Mouse (Mus musculus): ENCODE measurements around the gene Lsm7. TPM values are rescaled to one million over a fixed set of nuclear protein-coding genes. Genes with fewer than 3 reads are reported as not detected.

Gene Lsm7
- total and polyA plus RNA-seq, 3 experiments: 198 to 411 (median 374) TPM

- H3K9ac ChIP-seq (ENCODE audit: insufficient read depth, low read depth): peak overlapping the region; percentile 45
- H3K27ac ChIP-seq (ENCODE audit: insufficient read depth, low read depth): no peak overlapping the region
- in situ Hi-C loops (cut with MboI; ENCODE audit: low pct_ligation_motif_present, low pct_unique_long_range_greater_than_20kb, low sequenced_read_pairs): loop anchor here (5.0 kb wide), 1 partner anchor 33 kb away; no protein-coding TSS in a partner anchor
- TF ChIP-seq POLR2AphosphoS2 (IDR thresholded peaks at IDR 0.05; ENCODE audit: low read depth, low read length): no peak
- TF ChIP-seq MYC (IDR thresholded peaks at IDR 0.05; ENCODE audit: low read depth, low read length): 0 out of 2 replicates have a peak, but pooled peaks have one; percentile 2
- H3K9me3 ChIP-seq (replicated peaks; ENCODE audit: low read length): no peaks in the 10 kb centered on the region
- dilution Hi-C loops (cut with MboI; ENCODE audit: extremely low pct_ligation_motif_present, extremely low pct_unique_long_range_greater_than_20kb, low sequenced_read_pairs): no loop called here
- peak overlapping the region; percentile 85 to 99 (median 90) for H3K4me3 ChIP-seq (replicated peaks in 1 of 3; ENCODE audit: low read depth in 2 of 3, low read length in 2 of 3, poor library complexity in 1 of 3)
- no peak for DNase-seq (ENCODE audit: extremely low read depth)
- H3K79me2 ChIP-seq (replicated peaks; ENCODE audit: control insufficient read depth, extremely low read depth, insufficient read depth, poor library complexity, severe bottlenecking): peaks cover 16% of the 10 kb centered on the region
- H3K36me3 ChIP-seq (replicated peaks in 1 of 2; ENCODE audit: control insufficient read depth in 1 of 2, insufficient read depth in 1 of 2, low read length in 1 of 2): peaks cover 22 to 52% of the 10 kb centered on the region in 2 experiments
- no peaks in the 10 kb centered on the region for H3K27me3 ChIP-seq (replicated peaks)
- H3K4me1 ChIP-seq (ENCODE audit: control insufficient read depth in 1 of 2, insufficient read depth in 2 of 2): peaks cover 10 to 34% of the 10 kb centered on the region in 2 experiments
- peak overlapping the region; percentile 64 for H3K4me2 ChIP-seq (ENCODE audit: insufficient read depth, low read depth, poor library complexity, severe bottlenecking)
These were observed 702 bp upstream of the Lsm7 start for GRCm38 (mm10) chr10:80855749-80856073.

DNA sequence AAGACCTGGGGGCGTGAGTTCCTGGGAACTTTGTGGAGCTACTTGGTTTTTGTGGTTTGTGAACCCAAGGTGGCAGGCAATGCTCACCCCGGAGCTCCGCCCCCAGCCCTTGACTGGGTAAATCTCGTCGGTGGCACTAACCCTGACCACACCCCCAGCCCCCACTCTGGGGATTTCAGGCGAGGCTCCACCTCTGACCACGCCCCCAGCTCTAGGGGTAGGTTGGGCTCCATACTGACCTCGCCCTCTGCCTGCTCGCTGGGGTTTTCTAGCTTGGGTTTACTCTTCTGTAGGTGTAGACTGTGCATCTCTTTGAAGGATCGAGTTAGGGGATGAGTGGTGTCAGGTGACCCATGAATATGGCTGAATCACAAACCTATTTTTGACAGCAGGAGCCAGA, 6.4 kb downstream of the Lsm7 start:
- Histone ChIP-seq H3K4me1 (ENCODE audit: control insufficient read depth in 1 of 2, insufficient read depth in 2 of 2) (peaks cover 6 to 22% of the 10 kb centered on the region in 2 experiments), H3K4me3 (replicated peaks in 1 of 3; ENCODE audit: low read depth in 2 of 3, low read length in 2 of 3, poor library complexity in 1 of 3) (no peak overlapping the region), H3K36me3 (replicated peaks in 1 of 2; ENCODE audit: control insufficient read depth in 1 of 2, insufficient read depth in 1 of 2, low read length in 1 of 2) (peaks cover 20 to 43% of the 10 kb centered on the region in 2 experiments), H3K27me3 (replicated peaks) (peaks cover 19% of the 10 kb centered on the region), H3K79me2 (replicated peaks; ENCODE audit: control insufficient read depth, extremely low read depth, insufficient read depth, poor library complexity, severe bottlenecking) (no peaks in the 10 kb centered on the region), H3K9ac (ENCODE audit: insufficient read depth, low read depth) (no peak overlapping the region), H3K27ac (ENCODE audit: insufficient read depth, low read depth) (no peak overlapping the region), H3K4me2 (ENCODE audit: insufficient read depth, low read depth, poor library complexity, severe bottlenecking) (no peak overlapping the region), H3K9me3 (replicated peaks; ENCODE audit: low read length) (no peaks in the 10 kb centered on the region)
- in situ Hi-C loops (cut with MboI; ENCODE audit: low pct_ligation_motif_present, low pct_unique_long_range_greater_than_20kb, low sequenced_read_pairs) (no loop called here), dilution Hi-C loops (cut with MboI; ENCODE audit: extremely low pct_ligation_motif_present, extremely low pct_unique_long_range_greater_than_20kb, low sequenced_read_pairs) (no loop called here)
- peak; percentile 88 for DNase-seq (ENCODE audit: extremely low read depth)
- TF ChIP-seq JUND (conservative IDR thresholded peaks at IDR 0.05; ENCODE audit: low read depth, low read length) (no peak), TBP (conservative IDR thresholded peaks at IDR 0.05; ENCODE audit: low read depth, low read length) (no peak), CHD2 (IDR thresholded peaks at IDR 0.05; ENCODE audit: low read length) (no peak), GABPA (IDR thresholded peaks at IDR 0.05; ENCODE audit: insufficient replicate concordance, low read depth, low read length) (no peak), HCFC1 (IDR thresholded peaks at IDR 0.05; ENCODE audit: low read depth, low read length) (no peak), NRF1 (IDR thresholded peaks at IDR 0.05; ENCODE audit: low read depth, low read length) (no peak), RAD21 (IDR thresholded peaks at IDR 0.05; ENCODE audit: low read depth, low read length) (no peak), MYC (IDR thresholded peaks at IDR 0.05; ENCODE audit: low read depth, low read length) (no peak), EP300 (IDR thresholded peaks at IDR 0.05; ENCODE audit: low read length) (no peak), POLR2A (IDR thresholded peaks at IDR 0.05; ENCODE audit: low read depth, low read length) (no peak), ZMIZ1 (IDR thresholded peaks at IDR 0.05; ENCODE audit: low read depth, low read length) (no peak), TCF12 (IDR thresholded peaks at IDR 0.05; ENCODE audit: low read depth, low read length) (no peak), MEF2A (IDR thresholded peaks at IDR 0.05; ENCODE audit: borderline replicate concordance, low read depth, low read length) (no peak), E2F4 (IDR thresholded peaks at IDR 0.05; ENCODE audit: insufficient replicate concordance, low read depth, low read length) (no peak), PAX5 (IDR thresholded peaks at IDR 0.05; ENCODE audit: low read length) (no peak), IRF4 (IDR thresholded peaks at IDR 0.05; ENCODE audit: low read depth, low read length) (no peak), UBTF (IDR thresholded peaks at IDR 0.05; ENCODE audit: low read depth, low read length) (no peak), CTCF (conservative IDR thresholded peaks at IDR 0.05 in 1 of 2, IDR thresholded peaks at IDR 0.05 in 1 of 2; ENCODE audit: low read depth in 2 of 2, low read length in 2 of 2) (no peak), ZNF384 (IDR thresholded peaks at IDR 0.05; ENCODE audit: low read depth, low read length) (no peak), MAZ (IDR thresholded peaks at IDR 0.05; ENCODE audit: low read depth, low read length) (no peak)

All from CH12.LX (cell line).